Mouse (Mus musculus) intestine, embryonic 16.5 days (tissue): ENCODE data around the gene Grb2. TPM values are rescaled to one million over a fixed set of nuclear protein-coding genes. Genes with fewer than 3 reads are reported as not detected.
"Not testable (repeated sequence)": the region's sequence is repeated elsewhere in the genome, so short reads cannot be mapped to it uniquely, and the experiment has no call there.

Experiments
- ATAC-seq: fragments of 200-750 bp; cut with Nextera tagmentation; 2 replicates; pipeline ENCODE4 v1.8.0; 2017; ENCODE audit warnings: moderate TSS enrichment, moderate library complexity
- H3K27ac ChIP-seq: fragments of 300-500 bp; sonication (generic); 2 replicates; pipeline ENCODE4 v1.5.1; 2014; ENCODE audit warnings: mild to moderate bottlenecking, low read length
- H3K27me3 ChIP-seq: fragments of 300-500 bp; sonication (generic); replicated peaks from 2 replicates; pipeline ENCODE4 v1.6.1; 2014; ENCODE audit warnings: low read length, control low read depth, mixed read lengths; ENCODE audit not compliant: control insufficient read depth, insufficient read depth
- H3K36me3 ChIP-seq: fragments of 300-500 bp; sonication (generic); 2 replicates; pipeline ENCODE4 v1.6.1; 2014; ENCODE audit warnings: low read length, control low read depth; ENCODE audit not compliant: control insufficient read depth, insufficient read depth
- H3K4me1 ChIP-seq: fragments of 300-500 bp; sonication (generic); 2 replicates; pipeline ENCODE4 v1.6.1; 2014; ENCODE audit warnings: low read length, control low read depth, mixed read lengths; ENCODE audit not compliant: control insufficient read depth, insufficient read depth
- H3K4me2 ChIP-seq: fragments of 300-500 bp; sonication (generic); 2 replicates; pipeline ENCODE4 v1.6.1; 2014; ENCODE audit warnings: low read depth, low read length, control low read depth
- H3K4me3 ChIP-seq: fragments of 300-500 bp; sonication (generic); 2 replicates; pipeline ENCODE4 v1.5.1; 2014; ENCODE audit warnings: mild to moderate bottlenecking, low read length
- H3K9ac ChIP-seq: fragments of 300-500 bp; sonication (generic); 2 replicates; pipeline ENCODE4 v1.6.1; 2014; ENCODE audit warnings: low read depth, low read length
- H3K9me3 ChIP-seq: fragments of 300-500 bp; sonication (generic); 2 replicates; pipeline ENCODE4 v1.6.1; 2016; ENCODE audit warnings: low read length, control low read depth; ENCODE audit not compliant: control insufficient read depth
- WGBS: fragments of 180-500 bp; shearing (Covaris S2); extraction: QIAGEN DNeasy Blood & Tissue Kit; methylation state at CpG from one replicate; pipeline ENCODE4 v1.1.7; 2014; 5-methylcytosine and 5-hydroxymethylcytosine counted together
- polyA plus RNA-seq: library from polyadenylated mRNA; unstranded; fragments of >200 nt; fragmentation: Nextera tagmentation; extraction: Ambion mirVana; gene quantifications from 2 replicates; pipeline ENCODE4 v1.2.1, GENCODE M21; 2015

The Grb2 gene
- polyA plus RNA-seq, 1 experiment from 2014 or later = 67.1 TPM

DNA sequence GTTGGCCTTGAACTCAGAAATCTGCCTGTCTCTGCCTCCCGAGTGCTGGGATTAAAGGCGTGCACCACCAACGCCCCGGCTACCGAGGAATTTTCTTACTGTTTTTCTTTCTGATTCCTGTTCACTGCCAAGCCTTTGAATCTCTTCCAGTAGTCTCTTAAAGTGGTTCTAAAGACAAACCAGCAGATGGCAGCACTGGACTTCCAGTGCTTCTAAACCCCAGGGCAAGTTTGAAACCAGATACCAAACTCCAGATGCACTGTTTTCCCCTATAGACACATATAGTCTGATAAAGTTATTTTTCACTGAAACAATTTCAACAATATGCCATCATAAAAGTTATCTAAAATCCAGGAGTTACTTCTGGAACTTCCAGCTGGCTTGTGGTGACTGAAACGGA lies 60.9 kb downstream of the Grb2 start:
- H3K9ac ChIP-seq = no peak overlapping the region
- H3K27me3 ChIP-seq = no peaks in the 10 kb centered on the region
- 57% methylated on average over 6 of the region's 6 CpGs for WGBS
- ATAC-seq = no peak
- H3K4me2 ChIP-seq = no peak overlapping the region
- H3K27ac ChIP-seq = no peak overlapping the region
- no peak overlapping the region for H3K4me3 ChIP-seq
- no peaks in the 10 kb centered on the region for H3K36me3 ChIP-seq
- no peaks in the 10 kb centered on the region for H3K9me3 ChIP-seq
- no peaks in the 10 kb centered on the region for H3K4me1 ChIP-seq

DNA sequence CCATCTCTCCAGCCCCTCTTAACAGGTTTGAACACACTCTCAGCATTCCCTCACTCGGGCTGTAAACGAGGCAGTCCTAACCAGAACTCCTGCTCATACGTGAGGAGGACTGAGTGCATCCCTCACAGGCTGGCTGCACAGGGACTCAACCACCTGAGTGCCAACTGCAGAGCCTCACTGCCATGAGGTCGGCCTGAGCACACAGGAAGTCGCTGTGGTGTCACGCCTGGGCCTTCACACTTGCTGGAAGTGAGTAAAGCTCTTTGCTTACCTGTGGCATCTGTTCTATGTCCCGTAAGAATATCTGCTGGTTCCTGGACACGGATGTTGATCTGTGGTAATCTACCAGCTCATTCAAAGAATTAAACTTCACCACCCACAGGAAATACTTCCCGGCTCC lies 62.0 kb downstream of the Grb2 start:
- Histone ChIP-seq H3K4me2 (no peak overlapping the region), H3K4me1 (no peaks in the 10 kb centered on the region), H3K9me3 (no peaks in the 10 kb centered on the region), H3K9ac (no peak overlapping the region), H3K4me3 (no peak overlapping the region), H3K36me3 (no peaks in the 10 kb centered on the region), H3K27ac (no peak overlapping the region), H3K27me3 (no peaks in the 10 kb centered on the region)
- ATAC-seq = no peak
- WGBS = 90% methylated on average over 9 of the region's 9 CpGs

DNA sequence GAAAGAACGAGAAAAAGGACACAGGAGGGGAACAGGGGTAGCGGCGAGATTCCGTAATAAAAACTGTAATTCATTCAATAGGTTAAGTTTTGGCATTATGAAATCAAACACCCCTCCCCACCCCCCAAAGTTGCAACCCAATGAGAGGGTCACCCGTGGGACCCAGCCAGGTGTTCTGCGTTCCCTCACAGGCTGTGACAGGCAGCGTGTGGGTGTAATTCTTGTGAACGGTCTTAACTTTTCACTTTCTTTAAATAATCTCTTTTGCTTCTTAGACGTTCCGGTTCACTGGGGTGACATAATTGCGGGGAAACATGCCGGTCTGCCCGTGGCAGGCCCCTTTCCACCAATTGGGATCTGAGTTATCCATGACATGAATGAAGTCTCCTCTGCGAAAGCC lies 62.9 kb downstream of the Grb2 start:
- not testable (repeated sequence) for H3K27me3 ChIP-seq, H3K4me1 ChIP-seq, H3K4me2 ChIP-seq, ATAC-seq, H3K9me3 ChIP-seq, H3K36me3 ChIP-seq, H3K27ac ChIP-seq, H3K9ac ChIP-seq, H3K4me3 ChIP-seq
- 82% methylated on average over 14 of the region's 14 CpGs for WGBS

DNA sequence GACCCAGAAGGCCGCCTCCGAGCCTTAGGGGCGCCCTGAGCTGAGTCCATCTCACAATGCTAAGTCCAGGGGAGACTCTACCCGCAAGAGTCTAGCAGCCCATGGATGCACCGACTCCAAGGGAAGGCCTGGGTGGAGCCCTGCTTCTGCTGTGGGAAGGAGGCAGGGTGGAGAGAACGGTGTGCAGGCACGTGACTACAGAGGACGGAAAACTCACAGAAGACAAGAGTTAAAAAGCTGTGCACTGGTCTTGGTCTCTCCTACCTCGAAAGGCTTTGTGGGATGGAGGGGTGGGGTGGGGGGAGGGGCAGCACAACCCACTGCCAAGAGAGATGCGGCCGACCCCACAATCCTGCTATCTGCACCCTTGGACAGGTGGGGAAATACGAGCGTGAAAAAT lies 64.1 kb downstream of the Grb2 start:
- WGBS = 90% methylated on average over 13 of the region's 13 CpGs
- Histone ChIP-seq H3K36me3 (no peaks in the 10 kb centered on the region), H3K9me3 (no peaks in the 10 kb centered on the region)

DNA sequence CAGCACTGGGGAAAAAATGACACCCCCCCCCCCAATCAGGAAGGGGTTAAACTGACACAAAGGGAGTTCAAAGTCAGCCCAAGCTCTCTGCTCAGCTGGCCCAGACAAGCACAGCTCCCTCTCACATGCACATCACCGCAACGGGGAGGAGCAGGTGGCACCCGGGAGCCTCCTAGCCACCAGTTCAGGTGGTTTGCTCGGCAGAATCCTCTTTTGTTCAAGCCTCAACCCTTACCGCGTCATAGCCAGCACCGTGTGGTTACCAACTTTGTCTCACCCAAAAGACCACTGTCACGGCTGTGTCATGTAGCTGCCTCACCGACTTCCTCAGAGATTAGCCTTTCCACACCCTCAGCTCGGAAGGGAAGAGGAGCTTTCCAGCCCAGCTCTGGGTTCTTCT lies 65.1 kb downstream of the Grb2 start:
- ATAC-seq = no peak
- Histone ChIP-seq H3K4me3 (no peak overlapping the region), H3K9me3 (no peaks in the 10 kb centered on the region), H3K4me2 (no peak overlapping the region), H3K9ac (no peak overlapping the region; the same call in 1 of the 2 replicates), H3K4me1 (peaks cover 7% of the 10 kb centered on the region), H3K27me3 (no peaks in the 10 kb centered on the region), H3K27ac (no peak overlapping the region), H3K36me3 (no peaks in the 10 kb centered on the region)
- WGBS = 75% methylated on average over 10 of the region's 10 CpGs

More for the DNA sequence above, 64.1 kb downstream of the Grb2 start:
- Histone ChIP-seq H3K4me2 (no peak overlapping the region), H3K27ac (no peak overlapping the region), H3K9ac (no peak overlapping the region), H3K4me1 (peaks cover 4% of the 10 kb centered on the region), H3K4me3 (no peak overlapping the region), H3K27me3 (no peaks in the 10 kb centered on the region)
- ATAC-seq = no peak

DNA sequence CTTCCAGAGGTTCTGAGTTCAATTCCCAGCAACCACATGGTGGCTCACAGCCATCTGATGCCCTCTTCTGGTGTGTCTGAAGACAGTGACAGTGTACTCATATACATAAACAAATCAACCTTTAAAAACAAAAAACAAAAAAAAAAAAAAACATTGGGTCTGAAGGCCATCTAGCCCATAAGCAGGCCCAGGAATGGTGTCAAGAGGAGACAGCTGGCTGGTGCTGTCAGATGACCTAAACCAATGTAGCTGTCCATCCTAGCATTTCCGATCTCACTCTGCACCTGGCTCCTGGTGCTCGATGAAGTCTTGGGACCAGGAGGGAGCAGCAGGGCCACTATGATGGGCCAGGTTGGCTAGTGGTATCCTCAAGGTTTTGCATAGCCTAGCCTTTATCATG lies 65.7 kb downstream of the Grb2 start:
- peaks cover 7% of the 10 kb centered on the region for H3K4me1 ChIP-seq
- no peak for ATAC-seq
- no peak overlapping the region for H3K4me2 ChIP-seq
- H3K4me3 ChIP-seq = no peak overlapping the region
- no peaks in the 10 kb centered on the region for H3K36me3 ChIP-seq
- no peaks in the 10 kb centered on the region for H3K9me3 ChIP-seq
- H3K27me3 ChIP-seq = no peaks in the 10 kb centered on the region
- H3K9ac ChIP-seq = no peak overlapping the region
- 94% methylated on average over 2 of the region's 2 CpGs for WGBS
- H3K27ac ChIP-seq = no peak overlapping the region

DNA sequence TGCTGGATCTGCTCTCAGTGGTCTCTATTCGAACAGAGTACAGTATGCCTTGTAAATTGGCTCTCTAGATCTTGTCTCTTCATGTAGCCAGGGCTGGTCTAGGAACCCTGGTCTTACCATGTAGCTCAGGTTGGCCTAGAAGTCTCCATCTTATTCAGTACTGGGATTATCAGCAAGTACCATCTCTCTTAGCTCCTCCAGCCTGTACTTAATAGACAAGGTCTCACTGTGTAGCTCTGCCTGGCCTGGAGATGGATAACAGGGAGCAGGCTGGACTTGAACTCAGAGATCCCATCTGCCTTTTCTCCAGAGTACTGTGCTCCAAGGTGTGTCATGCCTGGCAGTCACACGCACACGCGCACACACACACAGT lies 66.7 kb downstream of the Grb2 start:
- 91% methylated on average over 4 of the region's 4 CpGs for WGBS
- no peak overlapping the region for H3K4me3 ChIP-seq
- no peak overlapping the region for H3K9ac ChIP-seq
- no peak for ATAC-seq
- no peaks in the 10 kb centered on the region for H3K27me3 ChIP-seq
- no peaks in the 10 kb centered on the region for H3K9me3 ChIP-seq
- peaks cover 7% of the 10 kb centered on the region for H3K4me1 ChIP-seq
- no peaks in the 10 kb centered on the region for H3K36me3 ChIP-seq
- H3K27ac ChIP-seq = no peak overlapping the region
- no peak overlapping the region for H3K4me2 ChIP-seq

DNA sequence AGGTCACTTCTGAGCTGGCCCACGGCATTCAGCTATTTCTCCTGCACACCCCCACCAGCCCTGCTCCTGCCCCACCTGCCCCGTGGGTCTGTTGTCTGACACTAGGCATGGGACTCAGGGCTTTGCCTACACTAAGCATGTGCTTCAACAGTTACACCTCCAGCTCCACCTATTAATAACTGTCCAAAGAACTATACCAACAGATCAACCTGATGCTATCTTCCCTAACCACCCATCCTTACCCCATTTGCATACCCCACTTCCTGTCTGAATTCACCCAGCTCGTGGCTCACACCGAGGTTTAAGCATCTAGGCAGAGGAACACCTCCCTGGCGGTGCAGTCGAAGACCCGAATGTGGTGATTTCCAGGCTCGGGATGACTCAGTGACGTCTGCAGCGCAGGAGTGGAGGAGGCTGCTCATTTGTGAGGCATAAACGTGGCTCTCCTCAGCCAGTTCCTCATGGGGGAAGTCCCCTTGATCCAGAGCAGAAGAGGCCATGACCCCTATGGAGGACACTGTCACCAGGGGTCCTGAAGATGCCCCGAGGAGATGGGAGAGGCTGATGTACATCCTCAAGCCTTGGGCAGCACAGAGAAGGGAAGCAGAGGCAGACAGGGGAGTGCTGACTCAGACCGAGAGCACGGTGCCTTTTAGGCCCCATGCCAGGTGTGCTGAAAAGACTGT lies 67.3 kb downstream of the Grb2 start:
- H3K4me3 ChIP-seq = no peak overlapping the region
- peaks cover 7% of the 10 kb centered on the region for H3K4me1 ChIP-seq
- H3K27me3 ChIP-seq = no peaks in the 10 kb centered on the region
- 52% methylated on average over 14 of the region's 14 CpGs for WGBS
- no peak overlapping the region for H3K4me2 ChIP-seq
- no peaks in the 10 kb centered on the region for H3K9me3 ChIP-seq
- no peak for ATAC-seq
- H3K27ac ChIP-seq = no peak overlapping the region
- H3K9ac ChIP-seq = no peak overlapping the region
- no peaks in the 10 kb centered on the region for H3K36me3 ChIP-seq

DNA sequence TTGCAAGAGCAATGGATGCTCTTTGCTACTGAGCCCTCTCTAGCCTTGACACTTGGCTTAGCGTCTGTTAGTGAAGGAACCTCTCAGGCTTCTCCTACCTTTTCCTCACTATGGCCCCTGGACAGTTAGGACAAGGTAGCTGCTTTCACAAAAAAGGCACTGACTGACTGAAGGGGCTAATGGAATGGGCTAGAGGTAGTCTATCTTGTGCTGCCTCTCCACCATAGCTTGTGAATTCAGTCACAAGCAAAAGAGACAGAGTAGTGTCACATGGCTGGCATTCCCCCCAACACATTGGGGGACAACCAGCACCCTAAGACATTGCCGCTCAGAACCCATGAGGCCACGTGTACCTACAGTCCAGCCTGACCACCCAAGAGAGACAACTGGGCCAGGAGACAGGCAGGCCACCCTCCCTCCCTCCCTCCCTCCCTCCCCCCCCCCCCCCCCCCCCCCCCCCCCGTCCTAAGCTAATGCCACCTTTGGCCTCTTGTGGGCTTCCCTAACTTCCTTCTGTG lies 68.0 kb downstream of the Grb2 start:
- no peak for ATAC-seq
- H3K27me3 ChIP-seq = no peaks in the 10 kb centered on the region
- 81% methylated on average over 3 of the region's 4 CpGs for WGBS
- no peak overlapping the region for H3K27ac ChIP-seq
- H3K4me1 ChIP-seq = peaks cover 7% of the 10 kb centered on the region
- no peak overlapping the region for H3K4me3 ChIP-seq
- H3K9ac ChIP-seq = no peak overlapping the region
- no peaks in the 10 kb centered on the region for H3K9me3 ChIP-seq
- H3K4me2 ChIP-seq = no peak overlapping the region
- H3K36me3 ChIP-seq = no peaks in the 10 kb centered on the region

DNA sequence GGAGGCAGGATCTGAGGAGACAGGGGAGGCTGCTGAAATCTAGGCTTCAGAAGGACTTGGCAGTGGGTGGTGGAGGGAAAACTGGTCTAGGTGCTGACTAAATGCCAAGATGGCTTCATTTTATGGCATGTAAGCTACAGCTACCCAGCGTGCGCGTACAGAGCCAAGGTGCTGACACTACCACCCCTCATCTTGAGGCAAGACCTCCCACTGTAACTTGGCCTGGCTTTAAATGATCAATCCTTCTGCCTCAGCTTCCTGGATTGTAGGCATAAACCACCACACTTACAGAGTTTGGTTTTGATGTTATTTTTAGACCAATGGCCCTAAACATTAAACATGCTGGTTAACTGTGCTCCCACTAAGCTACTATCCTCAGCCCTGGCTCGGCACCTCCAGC lies 68.9 kb downstream of the Grb2 start:
- Histone ChIP-seq H3K27me3 (no peaks in the 10 kb centered on the region), H3K9me3 (no peaks in the 10 kb centered on the region), H3K4me2 (no peak overlapping the region), H3K4me1 (peaks cover 7% of the 10 kb centered on the region), H3K27ac (peak overlapping the region; percentile 69), H3K9ac (peak overlapping the region; percentile 24; the same call in 1 of the 2 replicates), H3K36me3 (no peaks in the 10 kb centered on the region), H3K4me3 (no peak overlapping the region)
- 0 out of 2 replicates have a peak, but pooled peaks have one; percentile 21 for ATAC-seq
- WGBS = 70% methylated on average over 4 of the region's 4 CpGs
